Mouse (Mus musculus) liver, embryonic 14.5 days (tissue): Measurements from ENCODE around the gene Xpot. TPM values are rescaled to one million over a fixed set of nuclear protein-coding genes. Genes with fewer than 3 reads are reported as not detected.

Source experiments
- ATAC-seq: fragments of 200-750 bp; cut with Nextera tagmentation; 2 replicates; pipeline ENCODE4 v1.8.0; 2017; ENCODE audit warnings: moderate number of reproducible peaks, mild to moderate bottlenecking, moderate library complexity; ENCODE audit not compliant: insufficient read depth
- DNase-seq, 3 experiments: peaks; one replicate each; pipeline ENCODE4 v3.0.0-alpha.2; 2012 to 2013; ENCODE audit warnings: low read depth in 3 of 3, low spot score in 3 of 3
- H3K27ac ChIP-seq: fragments of 300-500 bp; sonication (generic); 2 replicates; pipeline ENCODE4 v1.5.1; 2014; ENCODE audit warnings: moderate library complexity, mild to moderate bottlenecking, control low read depth, inconsistent platforms
- H3K27me3 ChIP-seq: fragments of 300-500 bp; sonication (generic); 2 replicates; pipeline ENCODE4 v1.6.1; 2014; ENCODE audit warnings: mild to moderate bottlenecking, low read length, moderate library complexity; ENCODE audit not compliant: control insufficient read depth, insufficient read depth
- H3K36me3 ChIP-seq: fragments of 300-500 bp; sonication (generic); replicated peaks from 2 replicates; pipeline ENCODE4 v1.6.1; 2014; ENCODE audit warnings: low read depth; ENCODE audit not compliant: control insufficient read depth, insufficient read depth
- H3K4me1 ChIP-seq, 2 experiments: fragments of 200-500 bp in 1 of 2; fragments of 300-500 bp in 1 of 2; sonication (generic) in 1 of 2; replicated peaks; 2 replicates each; pipeline ENCODE4 v1.6.1; 2012 to 2014; ENCODE audit warnings: antibody characterized with exemption in 1 of 2, inconsistent platforms in 1 of 2, low read length in 1 of 2; ENCODE audit not compliant: control insufficient read depth in 2 of 2, insufficient read depth in 2 of 2
- H3K4me2 ChIP-seq: fragments of 300-500 bp; sonication (generic); 2 replicates; pipeline ENCODE4 v1.6.1; 2014; ENCODE audit warnings: low read depth, mild to moderate bottlenecking, control low read depth, moderate library complexity
- H3K4me3 ChIP-seq, 2 experiments: fragments of 200-500 bp in 1 of 2; fragments of 300-500 bp in 1 of 2; sonication (generic) in 1 of 2; 2 replicates each; pipeline ENCODE4 v1.5.1; 2012 to 2014; ENCODE audit warnings: low read depth in 2 of 2, low read length in 2 of 2, mild to moderate bottlenecking in 2 of 2, control low read depth in 1 of 2, inconsistent platforms in 1 of 2, moderate library complexity in 1 of 2; ENCODE audit not compliant: insufficient read depth in 1 of 2
- H3K9ac ChIP-seq: fragments of 300-500 bp; sonication (generic); replicated peaks from 2 replicates; pipeline ENCODE4 v1.6.1; 2014; ENCODE audit warnings: mild to moderate bottlenecking, control low read depth, moderate library complexity
- H3K9me3 ChIP-seq: fragments of 300-500 bp; sonication (generic); 2 replicates; pipeline ENCODE4 v1.6.1; 2016; ENCODE audit warnings: low read length, mixed read lengths; ENCODE audit not compliant: control insufficient read depth
- CTCF ChIP-seq: IDR thresholded peaks from 2 replicates; pipeline ENCODE4 v1.5.1; 2016; ENCODE audit warnings: antibody characterized with exemption, low read depth, control low read depth
- EP300 ChIP-seq: IDR thresholded peaks from 2 replicates; pipeline ENCODE4 v1.6.1; 2016; ENCODE audit warnings: antibody characterized with exemption, low read depth
- WGBS: fragments of 180-500 bp; shearing (Covaris S2); extraction: QIAGEN DNeasy Blood & Tissue Kit; methylation state at CpG from one replicate; pipeline ENCODE4 v1.1.7; 2014; ENCODE audit not compliant: insufficient replicate concordance; 5-methylcytosine and 5-hydroxymethylcytosine counted together
- polyA plus RNA-seq, 2 experiments: library from polyadenylated mRNA; depleted of rRNA in 1 of 2; stranded (reverse) in 1 of 2; unstranded in 1 of 2; fragments of >200 nt; fragmentation: Nextera tagmentation in 1 of 2; extraction: Ambion mirVana in 1 of 2; gene quantifications; 2 replicates each; pipeline versions ENCODE4 v1.2.1 to v1.2.3; 2012 to 2014

Xpot gene
- polyA plus RNA-seq, 2 experiments = 26.2 to 40.3 TPM

DNA sequence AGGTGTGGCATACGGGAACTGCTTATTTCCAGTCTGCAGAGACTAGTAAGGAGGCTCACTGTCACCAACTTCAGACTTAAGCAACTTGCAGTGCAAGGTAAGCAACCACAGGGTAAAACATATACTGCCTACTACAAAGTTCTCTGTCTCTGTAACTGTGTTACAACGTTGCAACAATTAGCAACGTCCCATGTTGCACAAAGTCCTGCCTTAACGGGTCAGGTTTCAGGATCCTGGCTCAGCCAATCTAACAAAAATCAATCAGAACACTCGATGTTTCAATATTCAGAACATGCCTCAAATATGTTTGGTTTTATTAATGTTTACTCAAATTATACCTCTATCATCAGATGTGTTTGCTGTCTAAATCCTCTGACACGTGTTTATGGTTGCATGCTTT is 3.7 kb downstream of the Xpot start:
- peaks cover 42% of the 10 kb centered on the region for H3K36me3 ChIP-seq
- ATAC-seq (no peak), DNase-seq (no peak)
- H3K4me3 ChIP-seq = no peak overlapping the region
- no peak overlapping the region for H3K27ac ChIP-seq
- H3K27me3 ChIP-seq = no peaks in the 10 kb centered on the region
- TF ChIP-seq CTCF = no peak
- no peak for TF ChIP-seq EP300
- H3K9me3 ChIP-seq = no peaks in the 10 kb centered on the region
- H3K4me2 ChIP-seq = no peak overlapping the region
- WGBS = 76% methylated on average over 6 of the region's 6 CpGs
- H3K9ac ChIP-seq = no peak overlapping the region
- H3K4me1 ChIP-seq = peaks cover 14 to 18% of the 10 kb centered on the region in 2 experiments

- Histone ChIP-seq H3K36me3 (peaks cover 79% of the 10 kb centered on the region), H3K9ac (no peak overlapping the region), H3K27me3 (no peaks in the 10 kb centered on the region), H3K4me1 (no peaks in the 10 kb centered on the region), H3K9me3 (no peaks in the 10 kb centered on the region), H3K4me3 (no peak overlapping the region), H3K4me2 (no peak overlapping the region), H3K27ac (no peak overlapping the region)
- TF ChIP-seq CTCF (no peak), EP300 (no peak)
- DNase-seq (no peak), ATAC-seq (no peak)
- WGBS = 79% methylated on average over 7 of the region's 7 CpGs
Observed at GRCm38 (mm10) chr10:121615935-121616334, 10.2 kb downstream of the Xpot start.

DNA sequence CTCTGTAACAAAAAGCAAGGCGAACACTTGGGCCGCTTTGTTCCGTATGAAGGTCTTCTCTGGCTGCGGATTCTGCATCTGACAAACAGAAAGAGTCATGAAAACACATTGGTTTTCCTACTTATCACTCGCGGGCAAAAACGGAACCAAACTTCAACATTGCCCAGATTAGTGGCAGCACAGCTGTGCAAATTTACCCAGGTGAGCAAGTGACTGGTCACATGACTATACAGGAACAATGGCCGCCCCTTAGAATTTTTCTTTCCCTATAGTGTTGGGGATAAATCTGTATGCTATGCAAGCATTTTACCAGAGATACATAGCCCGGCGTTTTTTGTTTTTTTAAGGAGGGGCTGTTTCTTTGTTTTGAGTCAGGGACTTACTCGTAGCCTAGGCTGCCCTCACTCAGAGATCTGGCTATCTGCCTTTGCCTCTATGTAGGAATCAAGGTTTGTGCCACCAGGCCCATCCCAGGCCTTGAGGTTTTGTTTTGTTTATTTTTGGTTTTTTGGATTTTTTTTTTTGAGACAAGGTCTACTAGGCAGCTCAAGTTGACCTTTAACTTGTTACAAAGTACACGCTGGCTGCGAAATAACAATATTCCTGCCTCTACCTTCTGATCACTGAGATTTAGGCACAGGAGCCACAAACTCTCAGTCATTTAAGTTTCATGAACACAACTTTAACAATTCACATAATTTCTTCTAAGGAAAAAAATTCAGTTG is 10.8 kb downstream of the Xpot start:
- no peak overlapping the region for H3K4me2 ChIP-seq
- H3K36me3 ChIP-seq = peaks cover 80% of the 10 kb centered on the region
- 80% methylated on average over 13 of the region's 13 CpGs for WGBS
- no peak for ATAC-seq
- H3K4me1 ChIP-seq = no peaks in the 10 kb centered on the region
- H3K27ac ChIP-seq = no peak overlapping the region
- no peak for TF ChIP-seq CTCF
- no peak for TF ChIP-seq EP300
- DNase-seq = no peak
- H3K9ac ChIP-seq = no peak overlapping the region
- no peak overlapping the region for H3K4me3 ChIP-seq
- H3K27me3 ChIP-seq = no peaks in the 10 kb centered on the region
- H3K9me3 ChIP-seq = no peaks in the 10 kb centered on the region

DNA sequence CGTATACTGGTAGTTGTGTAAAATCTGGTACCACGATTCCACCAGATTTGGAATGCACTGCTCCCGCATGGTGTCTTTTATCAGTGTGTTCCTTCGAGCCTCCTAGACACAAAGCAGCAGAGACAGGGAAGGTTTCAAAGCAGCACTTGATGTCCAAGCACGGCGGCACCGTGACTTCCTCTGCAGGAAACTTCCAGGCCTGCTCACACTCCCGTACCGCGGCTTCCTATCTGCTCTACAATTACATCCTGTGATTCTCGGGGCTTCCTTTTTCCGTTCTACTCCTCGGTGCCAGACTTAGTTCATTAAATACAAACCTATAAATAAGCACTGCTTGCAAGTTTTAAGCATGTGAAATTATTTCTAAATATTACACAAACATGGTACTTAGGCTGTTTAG is 12.6 kb downstream of the Xpot start:
- Histone ChIP-seq H3K4me1 (no peaks in the 10 kb centered on the region), H3K27ac (no peak overlapping the region), H3K9me3 (no peaks in the 10 kb centered on the region), H3K27me3 (no peaks in the 10 kb centered on the region), H3K4me2 (no peak overlapping the region), H3K36me3 (peaks cover 84% of the 10 kb centered on the region), H3K9ac (no peak overlapping the region), H3K4me3 (no peak overlapping the region)
- WGBS = 47% methylated on average over 13 of the region's 13 CpGs
- no peak for TF ChIP-seq CTCF
- no peak for TF ChIP-seq EP300
- no peak for DNase-seq
- no peak for ATAC-seq

GRCm38 (mm10) chr10:121612448-121612847 is 13.7 kb downstream of the Xpot start:
- TF ChIP-seq CTCF = no peak
- TF ChIP-seq EP300 = no peak
- H3K36me3 ChIP-seq = peaks cover 85% of the 10 kb centered on the region

More at GRCm38 (mm10) chr10:121612448-121612847, 13.7 kb downstream of the Xpot start:
- Histone ChIP-seq H3K4me3 (no peak overlapping the region), H3K4me1 (no peaks in the 10 kb centered on the region), H3K27ac (no peak overlapping the region), H3K27me3 (no peaks in the 10 kb centered on the region), H3K9me3 (no peaks in the 10 kb centered on the region), H3K9ac (no peak overlapping the region), H3K4me2 (no peak overlapping the region)
- no peak for ATAC-seq
- no peak for DNase-seq
- WGBS = 84% methylated on average over 6 of the region's 6 CpGs
